Mouse (Mus musculus): ENCODE measurements around the gene Vtn.

Gene Vtn

GRCm38 (mm10) chr11:78499004-78499403 is at the start of gene Vtn:
Gene Vtn, plus strand, starts transcription at chr11:78499091.
- DNase-seq (ENCODE audit: low read depth, low spot score): peak; percentile 73

DNA sequence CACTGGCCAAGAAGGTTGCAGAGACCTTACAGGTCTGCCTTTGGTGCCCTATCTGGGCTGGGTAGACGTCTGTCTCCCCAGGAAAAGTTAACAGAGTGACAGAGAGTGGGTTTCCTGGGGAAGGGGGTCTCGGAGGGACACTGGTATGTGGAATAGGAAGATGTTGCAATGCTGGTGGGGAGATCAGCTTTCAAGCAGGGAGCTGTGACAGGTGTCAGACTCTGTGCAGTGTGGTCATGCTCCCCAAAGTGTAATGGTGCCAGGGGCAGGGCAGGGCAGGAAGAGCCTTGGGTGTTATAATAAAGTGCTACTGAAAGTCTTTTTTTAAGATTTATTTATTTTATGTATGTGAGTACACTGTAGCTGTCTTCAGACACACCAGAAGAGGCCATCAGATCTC is 48.6 kb upstream of the Vtn start:
- DNase-seq (ENCODE audit: low read depth, low spot score): no peak

DNA sequence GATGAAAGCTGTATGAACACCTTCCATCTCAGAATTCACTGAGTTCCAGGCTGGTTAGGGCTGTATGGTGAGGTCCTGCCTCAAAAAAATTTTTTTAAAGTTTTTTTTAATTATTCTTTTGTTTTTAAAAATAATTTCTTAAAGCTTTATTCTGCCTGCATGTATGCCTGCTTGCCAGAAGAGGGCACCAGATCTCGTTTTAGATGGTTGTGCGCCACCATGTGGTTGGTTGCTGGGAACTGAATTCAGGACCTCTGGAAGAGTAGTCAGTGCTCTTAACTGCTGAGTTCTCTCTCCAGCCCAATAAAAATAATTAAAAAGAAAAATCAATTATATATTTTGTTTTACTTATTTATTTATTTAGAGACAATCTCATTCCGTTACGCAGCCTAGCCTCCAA is 45.2 kb upstream of the Vtn start:
- DNase-seq (ENCODE audit: low read depth, low spot score): peak; percentile 17

GRCm38 (mm10) chr11:78454276-78454675 is 44.6 kb upstream of the Vtn start:
- DNase-seq (ENCODE audit: low read depth, low spot score): no peak

- DNase-seq (ENCODE audit: low read depth, low spot score): no peak
These were observed 43.6 kb upstream of the Vtn start for GRCm38 (mm10) chr11:78455308-78455707.

DNA sequence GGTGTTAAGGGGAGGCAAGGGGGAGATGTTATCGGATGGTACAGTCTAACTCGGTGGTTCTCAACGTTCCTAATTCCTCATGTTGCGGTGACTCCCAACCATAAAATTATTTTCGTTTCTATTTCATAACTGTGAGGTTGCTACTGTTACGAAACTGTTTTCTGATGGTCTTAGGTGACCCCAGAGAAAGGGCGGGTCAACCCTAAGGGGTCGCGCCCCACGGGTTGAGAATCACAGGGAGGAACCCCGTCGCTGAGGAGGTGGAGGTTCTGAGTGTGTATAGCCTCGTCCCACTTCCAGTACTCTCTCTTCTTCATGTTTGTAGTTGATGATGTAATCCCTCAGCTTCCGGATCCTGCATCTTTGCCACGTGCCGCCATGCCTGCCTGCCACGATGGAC is 40.2 kb upstream of the Vtn start:
- no peak for DNase-seq (ENCODE audit: low read depth, low spot score)

DNA sequence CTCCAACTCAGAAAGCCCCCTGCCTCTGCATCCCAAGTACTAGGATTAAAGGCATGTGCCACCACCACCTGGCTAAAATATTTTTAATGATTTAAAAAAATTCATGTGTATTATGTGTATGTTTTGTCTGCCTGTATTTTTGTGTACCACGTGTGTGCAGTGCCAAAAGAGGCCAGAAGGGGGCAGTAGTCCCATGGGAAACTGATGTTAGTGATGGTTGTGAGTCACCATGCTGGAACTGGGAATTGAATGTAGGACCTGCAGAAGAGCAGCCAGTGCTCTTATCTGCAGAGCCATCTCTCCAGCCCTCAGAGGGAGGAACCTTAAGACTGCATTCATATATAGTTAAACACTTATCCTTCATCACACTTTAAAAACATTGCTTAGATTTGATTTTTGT is 37.0 kb upstream of the Vtn start:
- DNase-seq (ENCODE audit: low read depth, low spot score): no peak

- no peak for DNase-seq (ENCODE audit: low read depth, low spot score)
These were observed 36.2 kb upstream of the Vtn start for GRCm38 (mm10) chr11:78462669-78463068.

DNA sequence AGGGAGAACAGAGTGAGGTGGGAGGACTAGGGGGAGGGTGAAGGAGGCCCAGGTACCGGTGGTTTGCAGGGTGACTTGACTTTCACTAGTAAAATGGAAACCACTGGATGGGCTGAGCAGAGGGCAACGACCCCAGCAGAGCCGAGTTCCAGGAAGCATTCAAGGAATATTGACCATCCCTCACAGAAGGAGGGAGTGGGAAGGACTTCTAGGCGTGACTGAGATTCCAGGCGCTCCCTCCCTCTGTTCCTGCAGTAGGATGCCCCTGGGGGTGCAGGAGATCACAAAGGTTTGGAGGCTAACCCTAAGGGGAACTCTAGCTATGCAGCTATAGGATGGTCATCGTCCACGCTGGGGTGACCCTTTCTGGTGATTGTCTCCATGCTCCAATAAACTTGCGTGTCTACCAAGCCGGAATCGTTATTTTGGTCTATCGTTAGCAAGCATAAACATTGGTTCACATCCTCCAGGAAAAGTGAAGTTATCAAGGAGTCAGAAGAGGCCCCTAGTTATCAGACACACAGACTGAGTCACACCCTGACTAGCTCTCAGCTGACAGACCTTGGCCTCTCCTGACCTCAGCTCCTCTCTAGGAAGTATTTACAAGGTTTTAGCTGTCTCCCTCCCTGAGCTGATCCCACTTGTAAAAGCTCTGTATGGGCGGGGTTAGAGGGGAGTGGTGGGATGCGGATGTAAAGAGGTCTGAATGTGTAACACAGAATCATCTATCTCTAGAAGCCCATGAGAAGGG is 35.4 kb upstream of the Vtn start:
- DNase-seq (ENCODE audit: low read depth, low spot score): no peak

DNA sequence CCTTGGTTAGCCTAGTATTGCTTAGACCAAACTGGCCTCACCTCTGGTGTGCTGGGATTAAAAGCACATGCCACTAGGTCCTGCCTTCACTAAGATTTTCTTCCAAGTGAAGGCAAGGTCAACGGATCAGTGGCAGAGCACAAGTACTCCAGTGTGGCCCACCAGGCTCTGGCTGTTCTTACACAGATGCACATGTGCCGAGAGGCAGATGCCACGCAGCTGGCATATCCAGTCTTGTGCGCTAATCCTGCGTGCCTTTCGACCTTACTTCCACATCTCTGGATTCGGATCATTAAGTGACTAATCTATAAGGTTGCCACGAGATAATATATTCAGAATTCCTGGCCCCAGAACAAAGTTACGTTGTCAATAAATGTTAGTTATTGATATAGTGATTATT is 33.8 kb upstream of the Vtn start:
- no peak for DNase-seq (ENCODE audit: low read depth, low spot score)

GRCm38 (mm10) chr11:78465568-78466180 is 33.2 kb upstream of the Vtn start, which contains the start of gene Slc46a1:
Gene Slc46a1, plus strand, starts transcription at chr11:78465697.
- peak; percentile 52 for DNase-seq (ENCODE audit: low read depth, low spot score)

DNA sequence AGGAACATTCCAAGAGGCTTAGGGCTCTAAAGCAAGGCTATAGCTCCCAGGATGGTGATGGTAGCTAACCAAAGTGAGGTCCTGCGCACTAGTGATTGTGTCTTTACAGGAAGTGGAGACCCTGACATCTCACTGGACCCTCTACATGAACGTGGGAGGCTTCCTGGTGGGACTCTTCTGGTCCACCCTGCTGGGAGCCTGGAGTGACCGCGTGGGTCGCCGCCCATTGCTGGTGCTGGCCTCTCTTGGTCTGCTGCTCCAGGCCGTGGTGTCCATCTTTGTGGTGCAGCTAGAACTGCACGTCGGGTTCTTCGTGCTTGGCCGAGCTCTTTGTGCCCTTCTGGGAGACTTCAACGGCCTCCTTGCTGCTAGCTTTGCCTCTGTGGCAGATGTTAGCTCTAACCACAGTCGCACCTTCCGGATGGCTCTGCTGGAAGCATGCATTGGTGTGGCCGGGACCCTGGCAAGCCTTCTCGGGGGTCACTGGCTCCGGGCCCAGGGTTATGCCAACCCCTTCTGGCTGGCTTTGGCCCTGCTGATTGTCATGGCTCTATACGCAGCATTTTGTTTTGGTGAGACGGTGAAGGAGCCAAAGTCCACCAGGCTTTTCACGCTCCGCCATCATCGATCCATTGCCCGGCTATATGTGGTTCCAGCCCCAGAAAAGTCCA is 32.5 kb upstream of the Vtn start:
- no peak for DNase-seq (ENCODE audit: low read depth, low spot score)

- DNase-seq (ENCODE audit: low read depth, low spot score): no peak
These were observed 31.4 kb upstream of the Vtn start for GRCm38 (mm10) chr11:78467515-78467914.

DNA sequence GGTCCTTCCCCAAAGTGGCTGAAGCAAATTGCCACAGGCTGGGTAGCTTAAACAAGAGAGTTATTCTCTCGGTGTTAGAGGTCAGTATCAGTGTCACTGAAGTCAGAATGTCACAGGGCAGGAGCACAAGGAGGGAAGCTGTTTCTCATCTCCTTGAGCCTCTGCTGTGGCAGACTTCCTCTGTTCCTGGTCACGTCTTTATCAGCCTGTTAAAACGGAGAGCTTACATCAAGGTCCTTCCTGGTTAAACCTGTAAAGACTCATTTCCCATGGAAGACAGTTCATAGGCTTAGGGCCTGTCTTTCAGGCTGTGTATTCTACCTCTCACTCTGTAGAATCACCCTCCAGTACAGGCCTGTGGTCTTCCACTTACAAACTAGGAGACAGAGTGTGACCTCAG is 31.0 kb upstream of the Vtn start:
- DNase-seq (ENCODE audit: low read depth, low spot score): no peak

GRCm38 (mm10) chr11:78471326-78472103 is 27.4 kb upstream of the Vtn start:
- no peak for DNase-seq (ENCODE audit: low read depth, low spot score)

- no peak for DNase-seq (ENCODE audit: low read depth, low spot score)
These were observed 23.6 kb upstream of the Vtn start for GRCm38 (mm10) chr11:78475289-78475688.

GRCm38 (mm10) chr11:78483639-78484038 is 15.3 kb upstream of the Vtn start:
- no peak for DNase-seq (ENCODE audit: low read depth, low spot score)

GRCm38 (mm10) chr11:78488168-78488567 is 10.7 kb upstream of the Vtn start:
- no peak for DNase-seq (ENCODE audit: low read depth, low spot score)

GRCm38 (mm10) chr11:78490781-78491241 is 8.1 kb upstream of the Vtn start:
- DNase-seq (ENCODE audit: low read depth, low spot score): no peak

GRCm38 (mm10) chr11:78495904-78496303 is 3.0 kb upstream of the Vtn start:
- DNase-seq (ENCODE audit: low read depth, low spot score): no peak

- no peak for DNase-seq (ENCODE audit: low read depth, low spot score)
These were observed 1.8 kb upstream of the Vtn start for GRCm38 (mm10) chr11:78497071-78497541.
